Mouse (Mus musculus): ENCODE results near the gene Psmd8.
"Not testable (repeated sequence)": the region's sequence is repeated elsewhere in the genome, so short reads cannot be mapped to it uniquely, and the experiment has no call there.

The Psmd8 gene

DNA sequence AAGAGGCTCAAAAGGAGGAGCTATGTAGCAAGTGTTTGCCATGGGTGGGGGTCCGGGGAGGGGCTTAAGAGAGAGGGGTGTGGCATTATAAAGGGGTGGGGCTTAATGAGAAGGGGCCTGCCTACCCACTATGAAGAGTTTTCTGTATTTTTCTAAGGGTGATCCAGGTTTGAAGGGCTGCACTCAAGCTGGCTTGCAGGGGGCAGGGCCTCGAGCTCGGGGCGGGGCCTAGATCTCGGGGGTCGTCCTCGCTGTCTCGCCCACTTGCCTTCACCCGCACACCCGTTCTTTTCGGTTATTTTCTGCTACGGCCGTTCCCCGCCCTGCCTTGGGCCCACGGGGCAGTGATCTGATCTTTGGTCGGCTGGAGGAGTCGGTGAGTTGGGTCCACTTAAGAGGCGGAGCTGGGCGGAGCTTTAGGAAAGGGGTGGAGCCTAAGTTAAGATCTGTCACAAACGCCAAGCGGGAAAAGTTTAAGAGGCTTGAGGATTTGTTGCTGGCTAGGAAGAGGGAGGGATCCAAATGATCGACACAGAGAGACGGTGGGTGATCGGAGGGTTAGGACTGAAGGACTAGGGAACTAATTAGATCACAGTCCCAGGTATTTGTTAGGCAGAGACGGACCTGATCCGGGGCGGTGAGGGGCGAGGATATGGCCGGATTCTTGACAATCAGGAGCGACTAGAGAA, 10.3 kb downstream of the Psmd8 start, which contains the start of the genes Ggn and Spred3:
Gene Ggn, plus strand, starts transcription at position 145 of the 689 bp plus-strand sequence.
Gene Spred3, minus strand, starts transcription at position 346 of the 689 bp plus-strand sequence.
- DNase-seq (ENCODE audit: low read depth, low spot score), result peak; percentile 73

DNA sequence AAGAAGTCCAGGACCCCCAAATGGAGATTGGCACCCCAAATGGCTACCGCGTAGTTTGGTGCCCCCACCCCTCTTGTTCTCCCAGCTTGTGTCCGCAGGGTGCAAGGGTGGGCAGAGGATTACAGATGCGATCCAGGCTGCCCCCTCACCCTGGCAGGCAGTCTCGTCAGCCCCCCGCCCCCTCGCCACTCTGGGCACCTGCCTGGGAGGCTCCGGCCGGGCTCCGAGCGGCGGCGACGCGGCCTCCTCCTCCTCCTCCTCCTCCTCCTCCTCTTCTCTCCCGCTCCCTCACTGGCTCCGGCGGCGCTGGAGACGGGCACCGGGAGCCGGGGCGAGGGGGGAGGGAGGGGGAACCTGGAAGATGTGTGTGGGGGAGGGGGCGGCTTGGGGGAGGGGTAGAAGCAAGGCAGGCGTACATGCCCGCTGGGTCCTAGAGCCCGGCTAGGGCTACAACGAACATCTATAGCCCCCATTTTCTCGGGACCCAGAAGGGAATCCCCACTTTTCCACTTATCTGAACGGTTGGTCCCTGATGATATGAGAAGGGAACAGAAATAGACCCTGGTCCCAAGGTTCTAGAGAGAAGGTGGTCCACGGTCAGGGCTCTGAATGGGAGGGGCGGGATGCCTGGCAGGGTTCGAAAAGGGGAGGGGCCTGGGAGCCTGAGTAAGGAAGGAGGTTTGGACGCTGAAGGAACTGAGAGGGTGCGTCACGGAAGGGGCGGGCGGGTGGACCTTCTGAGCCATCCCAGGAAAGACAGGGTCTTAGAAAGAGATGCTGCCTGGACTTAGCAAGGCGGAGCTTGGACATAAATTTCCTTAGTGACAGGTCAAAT, 11.1 kb downstream of the Psmd8 start:
- DNase-seq (ENCODE audit: low read depth, low spot score), result peak; percentile 90

DNA sequence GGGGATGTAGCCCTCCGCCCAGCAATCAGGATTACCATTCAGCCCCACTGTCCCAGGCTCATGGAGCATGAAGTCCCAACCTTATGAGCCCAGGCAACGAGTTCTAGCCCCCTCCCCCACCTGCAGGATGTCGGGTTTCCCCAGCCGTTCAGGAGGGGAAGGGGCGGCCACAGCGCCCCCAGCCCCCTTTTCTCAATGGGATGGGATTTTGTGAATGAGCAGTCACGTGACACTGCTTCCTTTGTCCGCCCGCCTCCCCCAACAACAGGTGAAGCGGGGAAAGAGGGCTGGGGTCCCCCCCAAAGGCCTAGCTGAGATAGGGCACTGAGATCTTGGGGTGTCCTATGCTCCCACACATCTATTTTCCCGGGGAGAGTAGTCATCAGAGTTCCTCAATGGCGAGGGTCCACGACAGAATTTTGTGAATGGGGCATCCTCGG, 11.7 kb downstream of the Psmd8 start:
- peak; percentile 61 for DNase-seq (ENCODE audit: low read depth, low spot score)

DNA sequence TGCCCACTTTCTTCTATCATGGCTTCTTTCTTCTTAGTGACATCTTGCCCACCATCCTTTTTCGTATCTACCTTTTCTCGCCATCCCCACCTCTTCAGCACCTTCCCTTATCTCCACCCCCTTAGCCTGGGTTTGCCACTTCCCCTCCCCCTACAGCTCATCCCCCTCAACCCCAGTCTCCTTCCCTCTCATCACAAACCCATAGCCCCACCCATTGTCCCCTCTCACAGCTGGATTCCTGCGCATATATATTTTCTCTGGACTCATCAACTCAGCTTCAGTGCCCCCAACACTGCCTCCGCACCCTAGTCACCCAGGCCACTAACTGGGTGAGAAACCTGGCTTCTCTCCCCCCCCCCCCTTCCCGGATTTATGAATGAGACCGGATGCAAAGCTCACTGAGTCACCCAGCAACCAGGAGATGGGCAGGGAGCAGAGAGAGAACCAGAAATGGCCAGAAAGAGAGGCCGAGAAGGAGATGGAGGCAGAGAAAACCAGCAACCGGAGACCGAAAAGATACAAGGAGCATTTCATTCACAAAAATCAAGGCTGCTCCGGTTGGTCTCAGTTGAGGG, 12.3 kb downstream of the Psmd8 start:
- no peak for DNase-seq (ENCODE audit: low read depth, low spot score)

DNA sequence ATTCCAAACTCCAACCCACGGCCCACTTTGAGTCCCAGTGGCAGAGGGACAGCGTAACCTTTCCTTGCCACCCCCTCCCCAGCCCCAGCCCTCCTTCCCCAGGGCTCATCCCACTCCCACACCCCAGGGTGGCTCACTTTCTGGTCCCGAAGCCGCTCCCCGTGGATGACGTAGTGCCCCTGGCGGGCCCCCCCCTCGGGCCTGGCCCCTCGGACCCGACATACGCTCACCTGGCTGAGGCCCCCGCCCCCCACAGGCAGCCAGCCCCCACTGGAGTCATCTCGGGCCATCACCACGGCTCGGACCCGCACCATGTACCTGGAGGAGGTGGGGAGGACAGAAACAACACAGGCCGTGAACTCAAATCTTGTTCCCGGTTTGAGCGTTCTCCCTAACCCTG, 12.8 kb downstream of the Psmd8 start:
- DNase-seq (ENCODE audit: low read depth, low spot score), result no peak

DNA sequence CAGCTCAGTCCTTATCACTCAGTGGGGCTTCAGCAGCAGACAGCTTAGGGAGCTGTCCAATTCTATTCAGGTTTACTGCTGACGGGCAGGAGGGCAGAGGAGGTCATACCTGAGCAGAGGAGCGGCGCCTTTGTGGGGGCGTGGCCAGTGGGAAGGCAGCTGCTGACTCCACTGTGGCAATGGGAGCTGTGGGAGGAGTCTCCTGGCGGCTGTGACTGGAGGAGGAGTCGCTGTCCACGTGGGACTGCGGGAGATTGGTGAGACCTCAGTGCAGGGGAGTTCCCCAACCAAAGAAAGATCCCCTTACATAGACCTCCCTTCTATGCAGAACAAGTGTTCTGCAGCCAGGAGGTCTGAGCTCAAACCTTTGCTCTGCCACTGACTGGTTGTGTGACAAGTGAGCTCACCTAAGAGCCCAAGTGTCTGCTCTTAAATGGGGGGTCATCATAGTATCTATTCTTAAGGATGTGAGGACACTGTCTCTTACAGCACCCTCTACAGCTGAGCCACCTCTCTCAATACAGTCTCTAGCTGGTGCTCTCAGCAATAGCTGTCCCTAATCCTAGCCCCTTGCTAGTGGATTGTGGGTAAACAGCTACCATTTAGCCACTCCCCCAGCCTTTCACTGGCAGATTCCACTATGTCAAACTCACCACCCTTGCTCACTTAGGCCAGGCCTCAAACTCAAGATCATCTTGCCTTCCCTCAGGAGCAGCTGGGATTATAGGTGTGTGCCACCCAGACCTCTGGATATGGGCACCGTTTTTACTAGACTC, 17.6 kb downstream of the Psmd8 start:
- DNase-seq (ENCODE audit: low read depth, low spot score), result peak; percentile 33

DNA sequence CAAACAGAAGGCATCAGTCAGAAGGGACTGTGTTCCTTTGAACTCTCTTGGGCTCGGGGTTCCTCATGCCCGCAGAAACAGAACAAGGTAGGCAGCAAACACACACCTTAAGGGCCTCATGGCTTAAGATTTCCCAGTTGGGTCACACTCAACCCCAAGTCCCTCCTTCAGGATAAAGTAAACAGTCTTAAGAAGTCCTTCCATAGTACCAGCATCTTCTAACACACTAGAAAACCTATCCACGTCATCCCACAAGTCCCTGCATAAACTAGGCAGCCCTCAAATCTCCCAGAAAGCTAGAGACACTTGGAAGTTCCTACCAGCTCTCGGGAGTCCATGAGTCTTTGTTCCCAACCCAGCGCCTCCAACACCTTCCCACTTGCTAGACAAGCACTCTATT, 18.2 kb downstream of the Psmd8 start:
- DNase-seq (ENCODE audit: low read depth, low spot score), result no peak

DNA sequence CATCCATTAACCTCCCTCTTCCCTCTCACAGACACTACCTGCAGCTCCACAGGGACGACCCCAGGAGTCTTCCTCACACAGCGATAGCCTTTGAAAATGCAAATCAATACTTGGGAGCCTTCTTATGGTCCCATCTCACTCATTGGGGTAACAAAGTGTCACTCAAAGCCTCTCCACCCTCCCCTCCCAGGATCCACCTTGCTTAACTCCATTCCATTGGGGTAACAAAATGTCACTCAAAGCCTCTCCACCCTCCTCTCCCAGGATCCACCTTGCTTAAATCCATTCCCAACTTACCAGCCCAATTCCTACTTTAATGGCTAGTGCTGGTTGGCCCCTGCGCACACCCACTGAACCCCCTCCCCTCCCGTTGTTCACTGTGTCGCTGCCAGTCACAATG, 22.2 kb downstream of the Psmd8 start:
- no peak for DNase-seq (ENCODE audit: low read depth, low spot score)

DNA sequence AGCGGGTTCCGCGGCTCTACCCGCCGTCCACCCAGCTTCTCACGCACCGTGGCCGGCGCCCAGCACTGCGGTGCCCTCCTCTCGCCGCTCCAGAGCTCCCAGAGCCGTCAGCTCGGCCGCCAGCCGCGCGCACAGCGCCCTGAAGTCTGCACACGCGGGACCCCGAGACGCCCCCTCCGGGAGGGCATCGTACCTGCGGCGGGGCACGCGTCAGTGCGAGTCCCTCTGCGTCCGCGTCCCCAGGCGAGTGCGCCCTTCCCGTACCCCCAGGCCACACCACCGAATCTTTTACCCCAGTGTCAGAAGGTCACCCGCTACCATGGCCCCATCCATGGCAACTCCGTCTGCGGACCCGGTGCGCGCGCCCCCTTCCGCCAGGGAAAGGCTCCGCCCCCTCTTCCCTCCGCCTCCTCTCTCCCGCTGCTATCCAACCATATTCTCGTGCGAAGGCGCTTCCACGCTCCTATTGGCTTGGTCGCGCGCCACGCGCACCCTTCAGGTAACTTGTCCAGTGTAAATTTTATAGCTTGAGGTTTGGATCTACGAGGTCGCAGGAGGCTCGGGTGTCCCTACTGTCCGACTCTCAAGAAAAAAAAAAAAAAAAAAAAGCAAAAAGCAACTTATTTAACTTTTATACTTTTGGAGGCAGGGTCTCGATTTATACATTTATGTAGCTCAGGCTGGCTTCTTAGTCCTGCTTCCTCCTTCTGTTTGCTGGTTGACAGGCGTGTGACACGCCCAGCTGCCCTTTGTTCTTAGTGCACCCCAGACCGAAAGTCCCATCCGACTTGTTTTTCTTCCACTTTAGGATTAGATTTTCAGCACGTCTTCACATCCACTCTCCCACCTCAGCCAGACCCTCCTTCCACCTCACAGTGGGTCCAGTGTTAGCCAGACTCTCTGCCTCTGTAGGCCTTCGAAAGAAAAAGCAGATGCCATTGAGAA, 24.4 kb downstream of the Psmd8 start, which contains the start of gene Fam98c:
Gene Fam98c, minus strand, starts transcription at position 397 of the 945 bp plus-strand sequence.
- peak; percentile 86 for DNase-seq (ENCODE audit: low read depth, low spot score)

DNA sequence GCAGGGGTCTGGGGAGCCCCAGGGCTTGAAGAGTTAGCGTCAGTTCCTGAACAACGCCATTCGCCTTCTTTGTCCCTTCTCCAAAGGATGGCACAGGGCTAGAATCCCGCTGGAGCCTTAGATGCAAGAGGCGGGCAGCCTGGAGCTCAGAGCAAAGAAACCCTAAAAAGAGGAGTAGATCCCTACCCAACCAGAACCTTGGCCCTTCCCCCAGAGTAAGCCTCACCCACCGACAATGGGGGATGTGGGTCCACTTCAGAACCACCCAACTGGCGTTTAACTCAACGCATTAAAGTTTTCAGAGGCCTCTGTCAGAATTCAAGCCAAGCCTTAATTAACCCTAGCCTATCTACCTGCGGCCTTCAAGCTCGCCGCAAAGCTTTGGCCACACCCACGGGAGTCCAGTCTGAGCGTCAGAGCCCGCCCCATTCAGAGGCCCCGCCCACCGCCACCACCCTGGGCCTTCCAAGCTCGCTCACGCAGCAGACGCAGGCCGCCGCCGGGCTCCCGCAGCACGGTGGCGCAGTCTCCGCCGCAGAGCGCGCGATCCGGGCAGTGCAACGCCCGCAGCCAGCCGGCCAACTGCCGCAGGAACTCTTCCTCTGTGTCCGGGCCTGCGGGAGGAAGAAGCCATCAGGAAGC, 25.2 kb downstream of the Psmd8 start:
- DNase-seq (ENCODE audit: low read depth, low spot score), result peak; percentile 86

DNA sequence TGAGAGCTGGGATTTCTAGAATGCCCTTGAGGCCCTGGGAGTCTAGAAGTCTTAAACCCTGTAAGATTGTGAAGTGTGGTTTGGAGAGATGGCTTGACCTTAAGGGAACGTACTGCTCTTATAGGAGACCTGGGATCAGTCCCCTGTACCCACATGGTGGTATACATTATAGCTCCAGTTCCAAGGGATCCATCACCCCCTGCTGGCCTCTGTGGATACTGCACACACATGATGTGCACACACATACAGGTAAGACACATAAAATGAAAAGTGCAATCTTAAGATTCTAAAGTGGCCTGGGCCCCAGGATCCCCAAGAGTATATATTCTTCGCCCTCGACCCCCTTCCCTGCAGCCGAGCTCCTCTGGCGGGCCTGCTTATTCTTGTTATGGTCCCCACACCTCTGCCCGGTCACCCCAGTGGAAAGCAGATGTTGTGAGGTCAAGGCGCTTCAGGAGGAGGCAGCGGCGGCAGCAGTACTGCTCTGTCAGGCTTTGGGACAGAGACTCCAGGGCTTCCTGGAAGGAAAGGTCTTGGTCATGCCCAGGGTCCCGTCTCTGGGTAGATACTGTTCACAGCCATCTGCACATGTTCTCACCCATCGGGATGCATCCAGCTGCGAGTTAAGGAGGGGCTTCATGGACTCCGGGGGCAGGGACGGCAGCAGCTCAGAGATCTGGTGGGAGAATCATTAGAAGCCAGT, 26.3 kb downstream of the Psmd8 start:
- no peak for DNase-seq (ENCODE audit: low read depth, low spot score)

DNA sequence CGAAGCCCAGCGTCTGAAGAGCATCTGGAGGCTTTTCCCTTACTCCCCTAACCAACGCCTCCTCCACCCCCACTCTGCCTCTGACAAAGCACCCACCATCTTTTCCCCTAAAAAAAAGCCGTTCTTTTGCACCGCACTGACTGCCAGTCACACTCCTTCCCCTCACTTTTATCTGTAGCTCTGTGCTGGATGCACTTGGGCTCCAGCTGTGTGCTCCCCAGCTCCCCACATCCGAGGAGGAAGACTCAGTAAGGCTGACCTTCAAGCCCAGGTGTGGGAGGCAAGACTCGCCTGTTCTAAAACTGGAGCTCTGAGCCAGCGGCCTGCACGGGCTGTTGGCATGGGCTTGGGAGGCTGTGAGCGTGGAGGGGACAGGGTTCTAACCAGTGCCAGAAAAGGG, 29.0 kb downstream of the Psmd8 start:
- no peak for DNase-seq (ENCODE audit: low read depth, low spot score)

DNA sequence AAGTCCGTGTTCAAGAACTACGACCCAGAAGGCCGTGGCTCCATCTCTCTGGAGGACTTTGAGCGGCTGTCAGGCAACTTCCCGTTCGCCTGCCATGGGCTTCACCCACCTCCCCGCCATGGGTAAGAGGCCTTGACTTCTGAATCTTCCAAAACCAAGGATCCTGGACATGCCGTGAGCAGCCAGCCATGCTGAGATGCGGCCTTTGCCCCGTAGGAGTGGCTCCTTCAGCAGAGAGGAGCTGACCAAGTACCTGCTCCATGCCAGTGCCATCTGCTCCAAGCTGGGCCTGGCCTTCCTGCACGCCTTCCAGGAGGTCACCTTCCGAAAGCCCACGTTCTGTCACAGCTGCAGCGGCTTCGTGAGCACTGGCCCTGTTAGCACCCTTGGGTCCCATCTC, 31.7 kb downstream of the Psmd8 start:
- DNase-seq (ENCODE audit: low read depth, low spot score), result no peak

DNA sequence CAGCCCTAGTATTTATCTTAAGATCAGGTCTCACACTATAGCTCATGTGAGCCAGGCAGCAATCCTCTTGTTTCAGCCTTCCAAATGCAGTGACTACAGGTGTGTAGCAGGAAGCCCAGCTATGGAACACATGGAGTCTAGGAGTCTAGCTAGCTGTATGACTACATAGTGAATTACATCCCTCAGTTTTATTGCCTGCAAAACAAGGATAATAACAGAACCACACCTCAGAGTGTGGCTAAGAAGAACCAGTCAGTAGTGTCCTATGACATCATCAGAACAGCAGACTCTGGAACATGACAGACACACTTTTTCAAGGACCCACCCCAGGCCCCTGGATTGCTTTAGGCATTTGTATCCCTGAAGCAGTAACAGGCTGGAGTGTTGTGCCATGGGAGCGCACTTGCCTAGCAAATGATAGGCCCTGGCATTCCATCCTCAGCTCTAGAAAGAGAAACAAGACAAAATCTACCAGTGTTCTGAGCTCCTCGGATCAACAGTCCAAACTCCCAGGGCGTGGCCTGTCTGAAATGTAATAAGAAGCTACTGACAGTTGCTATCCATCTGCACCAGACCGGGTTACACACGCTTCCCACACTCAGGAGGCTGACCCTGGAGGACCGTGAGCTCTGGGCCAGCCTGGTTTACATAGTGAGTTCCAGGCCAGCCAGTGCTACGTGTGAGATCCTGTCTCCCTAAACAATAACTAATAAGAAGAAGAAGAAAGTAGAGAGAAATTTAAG, 33.7 kb downstream of the Psmd8 start:
- DNase-seq (ENCODE audit: low read depth, low spot score), result no peak

DNA sequence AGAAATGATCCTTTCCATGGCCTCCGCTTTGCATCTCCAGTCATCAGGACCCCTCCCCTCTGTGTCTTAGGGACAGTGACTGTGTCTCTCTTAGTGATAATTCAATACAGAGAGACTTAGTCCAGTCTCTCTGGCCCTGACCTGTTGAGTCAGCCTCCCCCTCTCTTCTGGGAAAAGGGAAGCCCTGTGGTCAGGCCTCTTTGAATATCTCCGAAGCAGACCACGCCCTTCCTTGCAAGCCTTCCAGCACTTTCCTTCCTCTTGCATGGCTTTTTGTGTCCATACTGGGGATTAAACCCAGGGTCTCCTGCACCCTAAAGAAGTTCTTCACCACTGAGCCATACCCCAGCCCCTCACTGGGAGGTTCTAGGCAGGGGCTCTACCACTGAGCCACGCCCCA, 36.5 kb downstream of the Psmd8 start:
- DNase-seq (ENCODE audit: low read depth, low spot score), result no peak

DNA sequence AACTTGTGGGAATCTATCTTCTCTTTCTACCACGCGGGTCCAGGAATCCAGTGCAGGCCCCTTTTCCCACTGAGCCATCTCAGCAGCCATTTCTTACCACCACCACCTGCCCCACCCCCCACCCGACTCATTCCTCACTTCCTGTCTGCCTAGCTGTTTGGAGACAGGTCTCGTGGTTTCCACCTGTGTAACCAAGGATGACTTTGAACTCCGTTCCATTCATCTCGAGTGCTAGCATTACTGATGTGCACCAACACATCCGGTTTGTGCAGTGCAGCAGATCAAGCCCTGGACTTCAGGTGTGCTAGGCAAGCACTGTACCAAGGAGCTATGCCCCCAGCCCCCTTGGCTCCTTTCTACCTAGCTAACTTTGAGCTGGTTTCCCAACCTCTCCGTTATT, 39.1 kb downstream of the Psmd8 start:
- DNase-seq (ENCODE audit: low read depth, low spot score), result no peak

DNA sequence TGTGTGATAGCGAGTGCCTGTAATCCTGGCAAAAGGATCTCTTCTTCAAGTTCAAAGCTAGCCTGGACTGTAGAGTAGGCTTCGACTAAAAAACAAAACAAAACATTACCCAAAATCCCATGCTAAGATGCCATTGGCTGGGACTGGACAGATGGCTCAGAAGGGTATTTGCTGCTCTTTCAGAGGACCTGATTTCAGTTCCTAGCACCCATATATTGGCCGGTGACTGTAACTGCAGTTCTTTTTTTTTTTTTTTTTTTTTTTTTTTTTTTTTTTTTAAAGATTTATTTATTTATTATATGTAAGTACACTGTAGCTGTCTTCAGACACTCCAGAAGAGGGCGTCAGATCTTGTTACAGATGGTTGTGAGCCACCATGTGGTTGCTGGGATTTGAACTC, 41.3 kb downstream of the Psmd8 start:
- not testable (repeated sequence) for DNase-seq (ENCODE audit: low read depth, low spot score)

DNA sequence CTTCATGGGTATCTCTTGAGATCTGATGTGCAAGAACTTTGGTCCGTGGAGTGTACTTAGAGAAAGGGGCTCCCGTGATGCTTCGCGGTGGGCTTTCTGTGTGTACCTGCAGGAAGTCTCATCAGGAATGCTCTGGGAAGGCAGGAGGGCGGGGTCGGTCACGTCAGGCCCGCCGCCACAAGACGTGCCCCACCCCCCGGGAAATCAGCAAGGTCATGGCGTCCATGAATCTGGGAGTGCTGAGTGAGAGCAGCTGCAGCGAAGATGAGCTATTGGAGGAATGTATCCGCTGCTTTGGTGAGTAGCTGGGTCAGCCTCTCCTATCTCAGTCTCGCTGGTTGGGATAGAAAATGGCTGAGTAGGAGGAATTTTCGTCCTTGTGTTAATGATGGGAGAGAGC, 43.1 kb downstream of the Psmd8 start:
- no peak for DNase-seq (ENCODE audit: low read depth, low spot score)
